Mouse (Mus musculus) skeletal muscle tissue, adult 2 months (tissue): ENCODE measurements around the gene Atp2b2.
A peak's percentile ranks its signal among the peaks of the same experiment; 100 is the strongest.

ENCODE experiments used
- DNase-seq: peaks from one replicate; pipeline ENCODE4 v3.0.0-alpha.2; 2012; ENCODE audit warnings: low read depth, low spot score

Atp2b2 gene

GRCm38 (mm10) chr6:114012834-114013233, 29.6 kb downstream of the Atp2b2 start:
- peak; percentile 6 for DNase-seq

DNA sequence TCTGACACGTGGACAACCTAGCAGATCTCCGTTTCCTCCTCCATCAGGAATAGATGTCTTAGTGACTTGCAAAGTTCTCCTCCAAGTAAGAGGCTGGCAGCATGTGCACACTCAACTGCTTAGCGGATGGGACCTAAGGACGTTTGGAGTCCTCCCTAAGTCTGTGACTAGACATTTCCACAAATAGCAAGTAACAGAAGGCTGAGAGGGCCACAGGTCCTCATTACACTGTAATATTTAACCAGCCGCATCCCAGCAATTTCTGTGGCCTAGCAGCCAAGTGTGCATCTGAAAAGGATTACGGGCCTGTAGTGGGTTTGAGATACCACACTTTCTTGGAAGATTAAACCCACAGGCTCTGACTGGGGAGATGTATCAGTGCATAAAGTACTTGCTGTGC, 30.4 kb downstream of the Atp2b2 start:
- DNase-seq: no peak

GRCm38 (mm10) chr6:114003796-114004195, 38.6 kb downstream of the Atp2b2 start:
- no peak for DNase-seq

- no peak for DNase-seq
Observed at GRCm38 (mm10) chr6:114000928-114001327, 41.5 kb downstream of the Atp2b2 start.

- DNase-seq: no peak
Observed at GRCm38 (mm10) chr6:114000304-114000703, 42.1 kb downstream of the Atp2b2 start.

GRCm38 (mm10) chr6:113998413-113998812, 44.0 kb downstream of the Atp2b2 start:
- no peak for DNase-seq

DNA sequence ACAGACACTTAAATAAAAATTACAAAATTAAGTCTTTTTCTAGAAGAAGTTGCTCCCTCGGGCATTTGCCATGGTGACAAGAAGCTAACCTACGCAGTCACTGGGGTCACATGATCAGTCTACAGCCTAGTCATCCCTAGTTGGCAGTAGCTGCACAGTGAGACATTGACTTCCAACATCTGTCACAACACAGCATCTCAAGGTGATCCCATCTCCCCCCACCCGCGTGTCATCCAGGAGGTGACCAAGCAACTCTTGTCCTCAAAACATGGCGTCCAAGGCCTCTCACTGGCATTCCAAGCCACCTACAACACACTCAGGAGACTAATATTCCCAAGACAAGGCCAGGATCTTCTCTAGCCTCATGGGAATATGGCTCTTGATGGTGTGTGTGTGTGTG, 48.2 kb downstream of the Atp2b2 start:
- no peak for DNase-seq

DNA sequence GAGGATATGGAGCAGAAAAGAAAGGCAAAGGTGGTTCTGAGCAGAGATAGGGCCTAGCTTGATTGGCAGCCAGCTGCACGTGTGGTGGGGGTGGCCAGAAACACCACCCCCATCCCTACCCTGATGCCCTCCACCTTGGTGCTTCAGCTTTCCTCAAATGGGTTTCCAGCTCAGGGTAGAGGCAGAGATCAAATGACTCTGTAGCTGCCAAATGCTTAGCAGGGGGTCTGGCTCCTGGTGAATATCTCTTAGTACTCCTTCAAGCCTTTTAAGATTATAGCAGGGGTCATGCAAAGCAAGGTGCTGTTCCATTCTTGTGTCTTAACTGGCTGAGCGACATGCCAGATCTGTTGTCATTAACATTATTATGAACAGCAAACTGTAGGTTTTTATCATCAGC, 50.3 kb downstream of the Atp2b2 start:
- DNase-seq: no peak

- no peak for DNase-seq
Observed at GRCm38 (mm10) chr6:113991482-113991881, 50.9 kb downstream of the Atp2b2 start.

DNA sequence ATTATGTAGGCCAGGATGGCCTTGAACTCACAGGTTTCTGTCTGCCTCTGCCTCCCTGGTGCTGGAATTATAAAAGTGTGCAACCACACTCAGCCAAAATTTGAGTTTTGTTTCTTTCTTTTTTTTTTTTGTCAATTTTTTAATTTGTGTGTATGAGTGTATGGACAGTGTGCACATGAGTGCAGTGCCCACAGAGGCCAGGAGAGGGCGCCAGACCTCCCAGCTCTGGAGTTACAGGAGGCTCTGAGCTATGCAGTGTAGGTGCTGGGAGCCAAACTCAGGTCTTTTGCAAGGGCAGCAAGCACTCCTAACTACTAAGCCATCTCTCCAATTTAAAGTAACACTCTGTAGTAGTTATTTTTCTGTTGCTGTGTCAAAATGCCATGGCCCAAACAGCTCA, 52.4 kb downstream of the Atp2b2 start:
- DNase-seq: no peak

DNA sequence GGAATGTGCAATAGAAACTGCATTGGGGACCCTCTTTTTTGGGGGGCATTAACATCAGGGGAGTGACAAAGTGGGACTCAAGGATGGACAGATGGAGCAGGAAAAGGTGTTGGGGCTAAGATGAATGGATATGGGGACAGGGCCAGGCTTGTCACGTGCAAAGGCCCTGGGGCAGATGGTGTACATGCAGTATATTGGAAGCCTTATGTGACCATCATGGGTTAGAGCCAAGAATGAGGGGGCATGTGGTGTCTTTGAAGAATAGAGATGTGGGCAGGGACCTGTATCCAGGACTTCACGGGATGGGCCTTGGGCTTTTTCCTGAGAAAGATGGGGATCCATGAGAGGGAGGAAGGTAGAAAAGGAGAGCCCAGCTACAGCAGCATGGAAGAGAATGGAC, 53.9 kb downstream of the Atp2b2 start:
- no peak for DNase-seq

DNA sequence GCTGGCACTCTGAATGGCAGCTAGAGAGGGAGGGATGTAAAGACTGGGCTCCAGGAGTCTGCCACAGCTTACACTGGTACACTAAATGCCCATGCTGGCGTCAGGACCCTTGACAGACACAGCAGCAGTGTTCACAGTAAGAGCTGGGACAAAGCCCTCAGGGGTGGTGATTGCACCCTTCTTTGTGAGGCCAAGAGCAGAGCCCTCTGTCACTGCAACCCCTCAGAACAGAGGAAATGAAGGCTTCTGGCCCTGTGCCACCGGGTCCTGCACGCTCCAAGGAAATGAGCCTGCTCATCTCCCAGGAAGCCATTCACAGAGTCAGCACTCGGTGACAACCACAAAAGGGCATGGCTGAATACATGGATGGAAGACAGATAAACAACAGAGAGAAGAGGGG, 55.7 kb downstream of the Atp2b2 start:
- no peak for DNase-seq

DNA sequence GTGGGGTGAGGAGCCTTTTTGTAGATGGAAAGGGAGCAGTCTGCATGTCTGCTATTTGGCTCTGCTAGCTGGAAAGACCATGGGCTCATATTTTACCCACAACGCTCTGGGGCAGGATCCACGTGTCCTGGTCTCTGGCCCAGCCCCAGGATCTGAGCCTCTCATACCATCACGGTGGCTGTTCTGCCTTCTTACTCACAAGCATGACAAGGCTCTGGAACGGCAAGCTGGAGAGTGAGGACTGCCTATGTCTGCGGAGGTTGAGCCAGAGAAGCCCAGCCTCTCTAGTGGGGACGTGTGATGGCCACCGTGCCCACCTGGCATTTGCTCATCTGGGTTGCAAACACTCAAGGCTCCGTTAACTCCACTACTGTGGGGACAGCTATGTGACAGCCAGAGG, 63.7 kb downstream of the Atp2b2 start:
- DNase-seq: no peak

GRCm38 (mm10) chr6:113978091-113978650, 64.2 kb downstream of the Atp2b2 start:
- DNase-seq: no peak

DNA sequence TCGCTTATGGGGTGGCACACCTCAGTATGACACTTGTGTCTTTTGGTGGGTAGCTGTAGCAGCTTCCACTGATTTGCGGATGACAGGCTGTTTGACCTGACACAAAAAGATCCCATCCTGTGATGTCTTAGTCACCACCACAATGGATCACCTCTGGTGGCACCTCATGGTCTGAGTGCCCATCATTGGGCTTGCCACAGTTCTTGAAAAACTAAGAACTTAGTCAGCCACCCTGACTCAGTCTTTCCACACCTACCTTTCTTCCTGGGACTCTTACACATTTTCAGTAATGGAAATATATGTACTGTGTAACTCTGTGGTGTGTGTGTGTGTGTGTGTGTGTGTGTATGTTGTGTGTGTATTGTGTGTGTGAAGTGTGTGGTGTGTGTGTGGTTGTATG, 71.5 kb downstream of the Atp2b2 start:
- no peak for DNase-seq

DNA sequence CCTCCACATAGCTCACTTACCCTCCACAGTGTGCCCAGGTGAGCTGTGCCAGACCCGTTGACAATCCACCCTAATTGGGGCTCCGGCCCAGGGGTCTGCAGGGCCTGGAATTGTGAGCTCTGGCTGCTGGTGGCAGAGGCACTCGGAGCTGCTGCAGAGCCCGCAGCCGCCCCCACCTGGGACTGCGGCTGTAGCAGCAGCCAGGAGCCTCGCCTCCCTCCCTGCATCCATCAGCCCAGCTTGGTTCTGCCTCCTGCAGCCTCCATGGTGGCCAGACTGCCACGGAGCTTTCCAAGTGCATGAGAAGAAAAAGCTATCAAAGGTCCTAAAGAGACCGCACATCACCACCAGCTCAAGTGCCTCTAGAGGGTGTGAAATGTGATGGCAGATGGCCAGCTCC, 71.9 kb downstream of the Atp2b2 start:
- no peak for DNase-seq

GRCm38 (mm10) chr6:113969751-113970150, 72.7 kb downstream of the Atp2b2 start:
- DNase-seq: no peak

GRCm38 (mm10) chr6:113962811-113963210, 79.6 kb downstream of the Atp2b2 start:
- no peak for DNase-seq

- DNase-seq: no peak
Observed at GRCm38 (mm10) chr6:113961658-113962057, 80.8 kb downstream of the Atp2b2 start.

- no peak for DNase-seq
Observed at GRCm38 (mm10) chr6:113959336-113959735, 83.1 kb downstream of the Atp2b2 start.

DNA sequence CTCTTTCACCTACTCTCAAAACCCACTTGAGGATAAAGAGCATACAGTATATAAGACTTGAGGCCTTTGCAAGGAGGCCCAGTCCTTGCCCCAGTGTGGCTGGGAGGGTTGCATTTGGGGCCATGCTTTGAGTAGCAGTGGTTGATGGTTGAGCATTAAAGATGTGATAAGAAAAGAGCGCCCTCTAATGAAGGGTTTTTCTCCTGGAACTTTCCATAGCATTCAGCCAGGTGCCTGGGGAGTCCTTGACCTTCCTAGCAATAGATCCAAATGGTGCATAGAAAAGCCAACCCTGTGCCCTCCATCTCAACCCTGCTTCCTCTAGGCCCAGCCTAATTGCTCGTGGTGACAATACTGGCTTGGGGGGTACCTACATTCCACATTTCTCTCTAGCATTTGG, 83.7 kb downstream of the Atp2b2 start:
- no peak for DNase-seq

GRCm38 (mm10) chr6:113958003-113958402, 84.4 kb downstream of the Atp2b2 start:
- no peak for DNase-seq

DNA sequence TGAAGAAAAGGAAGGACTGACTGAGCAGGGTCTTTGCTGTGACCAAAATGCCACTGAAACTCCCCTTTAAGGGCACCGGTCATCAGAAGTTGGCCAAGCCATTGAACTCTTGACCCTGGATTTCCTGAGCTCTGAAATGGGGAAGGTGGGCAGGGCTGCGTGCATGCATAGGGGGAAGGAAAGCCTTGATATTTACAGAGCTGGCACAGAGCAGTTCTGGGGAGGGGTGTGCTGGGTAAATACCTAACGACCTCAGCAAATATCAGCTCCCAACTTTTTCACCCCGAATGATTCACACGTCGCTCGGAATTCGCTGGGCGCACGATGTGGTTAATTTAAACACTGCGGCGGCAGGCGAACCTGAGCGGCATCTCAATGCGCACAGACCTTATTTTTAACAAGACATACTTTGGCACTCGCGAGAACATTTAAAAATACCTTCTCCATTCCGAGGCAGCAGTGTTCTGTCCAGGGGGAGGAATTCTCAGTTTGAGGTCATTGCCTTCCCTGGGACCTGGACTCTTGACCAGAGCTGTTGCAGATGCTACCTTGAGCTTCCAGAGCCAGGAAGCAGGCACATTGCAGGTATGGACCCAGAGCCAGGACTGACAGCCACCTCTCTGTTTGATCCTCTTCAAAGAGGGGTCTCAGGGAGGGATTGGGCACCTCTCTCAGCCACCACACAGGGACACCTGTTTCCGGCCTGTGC, 85.0 kb downstream of the Atp2b2 start:
- DNase-seq: no peak

- peak; percentile 33 for DNase-seq
Observed at GRCm38 (mm10) chr6:113947515-113947914, 94.9 kb downstream of the Atp2b2 start.
